Mouse (Mus musculus) myocyte (in vitro differentiated cells): Measurements from ENCODE around the gene Gm44973. TPM values are rescaled to one million over a fixed set of nuclear protein-coding genes. Genes with fewer than 3 reads are reported as not detected.
"Not testable (repeated sequence)": the region's sequence is repeated elsewhere in the genome, so short reads cannot be mapped to it uniquely, and the experiment has no call there.

Experiments used
- H3K27me3 ChIP-seq: one replicate; pipeline ENCODE4 v1.6.1; 2011; ENCODE audit not compliant: control insufficient read depth, insufficient read depth, insufficient read length
- H3K36me3 ChIP-seq: one replicate; pipeline ENCODE4 v1.6.1; 2011; ENCODE audit not compliant: control insufficient read depth, insufficient read depth
- H3K4me2 ChIP-seq: one replicate; pipeline ENCODE4 v1.6.1; 2011; ENCODE audit warnings: low read depth, control low read depth
- H3K4me3 ChIP-seq: one replicate; pipeline ENCODE4 v1.5.1; 2011; ENCODE audit warnings: mild to moderate bottlenecking, control low read depth, moderate library complexity
- H3K79me2 ChIP-seq: one replicate; pipeline ENCODE4 v1.6.1; 2011; ENCODE audit not compliant: control insufficient read depth, insufficient read depth
- H3ac ChIP-seq: one replicate; pipeline ENCODE4 v1.6.1; 2011; ENCODE audit not compliant: control insufficient read depth, insufficient read length
- CEBPB ChIP-seq: IDR thresholded peaks from 2 replicates; pipeline ENCODE4 v1.6.1; 2011; ENCODE audit warnings: mild to moderate bottlenecking, moderate library complexity; ENCODE audit not compliant: poor library complexity, insufficient read depth, severe bottlenecking
- E2F4 ChIP-seq: IDR thresholded peaks from one replicate; pipeline ENCODE4 v1.6.1; 2011; ENCODE audit warnings: mild to moderate bottlenecking, control low read depth, moderate library complexity; ENCODE audit not compliant: insufficient read depth
- MAX ChIP-seq: IDR thresholded peaks from one replicate; pipeline ENCODE4 v1.6.1; 2011; ENCODE audit warnings: low read depth, mild to moderate bottlenecking, control low read depth
- MYOD1 ChIP-seq, 3 experiments: IDR thresholded peaks; one replicate each; pipeline ENCODE4 v1.6.1; 2011; ENCODE audit warnings: control low read depth in 2 of 3, low read depth in 2 of 3, mild to moderate bottlenecking in 2 of 3, moderate library complexity in 1 of 3; ENCODE audit not compliant: insufficient read length in 2 of 3, control insufficient read depth in 1 of 3
- MYOG ChIP-seq, 3 experiments: IDR thresholded peaks; one replicate each; pipeline ENCODE4 v1.6.1; 2011; ENCODE audit warnings: control low read depth in 2 of 3, low read depth in 2 of 3, mild to moderate bottlenecking in 2 of 3; ENCODE audit not compliant: insufficient read length in 2 of 3, control insufficient read depth in 1 of 3, insufficient read depth in 1 of 3
- POLR2A ChIP-seq: IDR thresholded peaks from one replicate; pipeline ENCODE4 v1.6.1; 2011; ENCODE audit warnings: low read depth, mild to moderate bottlenecking, control low read depth, moderate library complexity; ENCODE audit not compliant: insufficient read length
- POLR2AphosphoS2 ChIP-seq: IDR thresholded peaks from one replicate; pipeline ENCODE4 v1.6.1; 2011; ENCODE audit warnings: low read depth, control low read depth; ENCODE audit not compliant: insufficient read length
- REST ChIP-seq: IDR thresholded peaks from one replicate; pipeline ENCODE4 v1.6.1; 2011; ENCODE audit warnings: mild to moderate bottlenecking, control low read depth, moderate library complexity; ENCODE audit not compliant: insufficient read depth, insufficient read length
- SRF ChIP-seq: IDR thresholded peaks from one replicate; pipeline ENCODE4 v1.6.1; 2011; ENCODE audit warnings: low read depth; ENCODE audit not compliant: control insufficient read depth, insufficient read length
- TCF12 ChIP-seq: IDR thresholded peaks from one replicate; pipeline ENCODE4 v1.6.1; 2011; ENCODE audit warnings: mild to moderate bottlenecking, control low read depth; ENCODE audit not compliant: poor library complexity, insufficient read depth, severe bottlenecking
- TCF3 ChIP-seq: IDR thresholded peaks from one replicate; pipeline ENCODE4 v1.6.1; 2011; ENCODE audit warnings: low read depth, control low read depth; ENCODE audit not compliant: insufficient read length
- USF1 ChIP-seq: IDR thresholded peaks from one replicate; pipeline ENCODE4 v1.6.1; 2011; ENCODE audit warnings: low read depth, mild to moderate bottlenecking, control low read depth, moderate library complexity
- polyA plus RNA-seq: library from polyadenylated mRNA; unstranded; fragments of >200 nt; fragmentation: generic; extraction: Trizol; gene quantifications from one replicate; pipeline ENCODE4 v1.2.1, GENCODE M21; 2012; ENCODE audit warnings: missing spikeins

The Gm44973 gene
- polyA plus RNA-seq, 1 experiment, result not detected

DNA sequence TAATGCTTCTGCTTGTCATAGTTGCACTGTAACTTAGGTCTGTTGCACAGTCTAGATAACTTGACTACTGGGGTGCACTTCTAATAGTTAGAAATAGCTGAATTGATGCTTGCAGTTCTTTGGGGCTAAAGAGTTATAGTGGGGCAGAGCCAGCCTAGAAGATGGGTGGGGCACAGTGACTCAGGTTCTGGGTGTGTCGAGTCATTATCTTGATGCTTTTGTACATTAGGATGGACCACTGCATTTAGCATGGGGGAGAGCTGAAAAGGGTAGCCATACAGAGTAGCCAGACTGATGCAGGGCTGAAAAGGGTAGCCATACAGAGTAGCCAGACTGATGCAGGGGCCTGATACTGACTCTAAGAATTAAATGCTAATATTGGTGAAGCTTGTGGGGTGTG is 58.3 kb downstream of the Gm44973 start:
- H3K4me3 ChIP-seq, result no peak overlapping the region
- no peak overlapping the region for H3K4me2 ChIP-seq
- H3K79me2 ChIP-seq, result peaks cover 56% of the 10 kb centered on the region
- H3K36me3 ChIP-seq, result peaks cover 61% of the 10 kb centered on the region
- no peak for TF ChIP-seq TCF3
- no peak for TF ChIP-seq MAX
- TF ChIP-seq MYOD1 (IDR thresholded peaks at IDR 0.05; ENCODE audit: control insufficient read depth in 1 of 3, insufficient read length in 2 of 3, low read depth in 2 of 3), result no peak
- no peak for TF ChIP-seq SRF
- TF ChIP-seq E2F4, result no peak
- TF ChIP-seq POLR2AphosphoS2, result no peak
- TF ChIP-seq CEBPB, result no peak
- no peak for TF ChIP-seq TCF12
- no peak overlapping the region for H3ac ChIP-seq
- H3K27me3 ChIP-seq, result no peaks in the 10 kb centered on the region

DNA sequence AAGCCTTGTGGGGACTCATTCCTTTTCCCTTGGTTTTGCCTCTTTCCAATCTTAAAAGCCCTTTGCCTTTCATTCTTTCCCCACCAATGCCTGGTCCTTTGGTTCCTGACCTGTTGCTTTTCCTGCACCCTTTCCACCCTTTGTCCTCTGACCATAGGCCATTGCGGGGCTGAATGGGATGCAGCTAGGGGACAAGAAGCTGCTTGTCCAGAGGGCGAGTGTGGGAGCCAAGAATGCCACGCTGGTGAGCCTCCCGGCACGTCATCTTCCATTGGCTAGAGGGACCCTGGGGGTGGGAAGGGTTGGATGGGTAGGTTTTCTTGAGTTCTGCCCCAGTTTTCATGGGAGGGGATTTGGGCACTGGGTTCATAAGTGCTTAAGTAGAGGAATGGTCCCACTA is 59.7 kb downstream of the Gm44973 start:
- no peak overlapping the region for H3K4me2 ChIP-seq
- peaks cover 56% of the 10 kb centered on the region for H3K36me3 ChIP-seq
- H3ac ChIP-seq, result no peak overlapping the region
- H3K27me3 ChIP-seq, result no peaks in the 10 kb centered on the region
- peaks cover 44% of the 10 kb centered on the region for H3K79me2 ChIP-seq
- TF ChIP-seq POLR2A, result no peak
- TF ChIP-seq TCF3, result no peak
- no peak for TF ChIP-seq E2F4
- TF ChIP-seq SRF, result no peak
- no peak for TF ChIP-seq USF1
- no peak for TF ChIP-seq REST
- TF ChIP-seq MAX, result no peak
- TF ChIP-seq MYOG (IDR thresholded peaks at IDR 0.05; ENCODE audit: control insufficient read depth in 1 of 3, insufficient read depth in 1 of 3, insufficient read length in 2 of 3, low read depth in 2 of 3), result no peak
- TF ChIP-seq MYOD1 (IDR thresholded peaks at IDR 0.05; ENCODE audit: control insufficient read depth in 1 of 3, insufficient read length in 2 of 3, low read depth in 2 of 3), result no peak
- no peak for TF ChIP-seq POLR2AphosphoS2
- TF ChIP-seq TCF12, result no peak
- no peak for TF ChIP-seq CEBPB
- no peak overlapping the region for H3K4me3 ChIP-seq

DNA sequence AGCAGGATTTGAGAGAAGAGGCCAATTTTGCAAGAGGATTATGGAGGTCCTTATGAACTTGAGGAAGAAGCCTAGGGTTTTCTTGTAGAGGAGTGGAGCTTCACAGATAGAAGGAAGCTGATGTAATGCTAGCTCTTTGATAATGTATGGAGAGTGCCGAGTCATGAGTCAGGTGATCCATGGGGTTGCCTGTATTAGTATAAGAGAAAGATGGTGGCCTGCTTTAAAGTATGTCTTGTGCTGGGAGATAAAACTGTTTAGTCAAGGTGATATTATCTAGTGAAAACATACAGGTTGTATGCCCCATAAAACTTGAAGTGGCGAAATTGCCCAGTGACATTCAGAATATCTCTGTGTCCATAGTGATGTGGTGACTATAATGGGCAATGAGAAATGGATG is 61.6 kb downstream of the Gm44973 start:
- H3ac ChIP-seq, result no peak overlapping the region
- H3K4me3 ChIP-seq, result no peak overlapping the region
- TF ChIP-seq SRF (no peak), MYOG (IDR thresholded peaks at IDR 0.05; ENCODE audit: control insufficient read depth in 1 of 3, insufficient read depth in 1 of 3, insufficient read length in 2 of 3, low read depth in 2 of 3) (no peak), MYOD1 (IDR thresholded peaks at IDR 0.05; ENCODE audit: control insufficient read depth in 1 of 3, insufficient read length in 2 of 3, low read depth in 2 of 3) (no peak), POLR2AphosphoS2 (no peak), CEBPB (no peak), E2F4 (no peak), POLR2A (no peak), REST (no peak), TCF3 (no peak), TCF12 (no peak), USF1 (no peak), MAX (no peak)
- H3K79me2 ChIP-seq, result peaks cover 41% of the 10 kb centered on the region
- no peaks in the 10 kb centered on the region for H3K27me3 ChIP-seq
- peaks cover 49% of the 10 kb centered on the region for H3K36me3 ChIP-seq
- H3K4me2 ChIP-seq, result no peak overlapping the region

DNA sequence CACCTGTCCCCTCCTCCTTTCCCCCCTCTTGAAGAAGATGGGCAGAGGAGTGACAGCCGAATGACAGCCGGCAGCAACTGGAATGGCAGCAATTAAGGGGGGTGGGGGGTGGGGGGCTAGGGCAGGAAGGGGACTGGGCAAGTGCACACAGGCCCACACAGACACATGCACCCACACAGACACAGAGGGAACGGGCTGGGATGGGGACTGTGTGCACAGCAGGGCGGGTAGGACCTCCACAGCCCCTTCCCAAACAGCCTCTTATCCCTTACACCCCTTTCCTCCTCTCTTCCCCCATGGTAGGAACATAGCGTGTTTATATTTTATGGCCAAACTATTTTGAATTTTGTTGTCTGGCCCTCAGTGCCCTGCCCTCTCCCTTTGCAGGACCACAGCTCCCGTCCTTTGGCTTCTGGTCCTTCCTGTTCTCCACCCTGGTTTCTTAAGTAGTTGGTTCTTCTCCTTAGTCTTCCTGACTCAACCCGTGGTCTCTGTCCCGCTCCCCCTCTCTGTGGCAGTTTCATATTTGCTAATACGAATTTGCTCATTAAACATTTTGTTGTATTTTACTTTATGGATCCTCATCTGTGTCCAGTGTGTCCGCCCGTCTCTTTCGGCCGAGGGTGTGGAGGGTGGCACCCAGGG is 64.2 kb downstream of the Gm44973 start:
- Histone ChIP-seq H3K4me2 (peak overlapping the region; percentile 60), H3ac (peak overlapping the region; percentile 74), H3K4me3 (peak overlapping the region; percentile 48), H3K79me2 (peaks cover 46% of the 10 kb centered on the region), H3K36me3 (peaks cover 38% of the 10 kb centered on the region)
- H3K27me3 ChIP-seq, result not testable (repeated sequence)

DNA sequence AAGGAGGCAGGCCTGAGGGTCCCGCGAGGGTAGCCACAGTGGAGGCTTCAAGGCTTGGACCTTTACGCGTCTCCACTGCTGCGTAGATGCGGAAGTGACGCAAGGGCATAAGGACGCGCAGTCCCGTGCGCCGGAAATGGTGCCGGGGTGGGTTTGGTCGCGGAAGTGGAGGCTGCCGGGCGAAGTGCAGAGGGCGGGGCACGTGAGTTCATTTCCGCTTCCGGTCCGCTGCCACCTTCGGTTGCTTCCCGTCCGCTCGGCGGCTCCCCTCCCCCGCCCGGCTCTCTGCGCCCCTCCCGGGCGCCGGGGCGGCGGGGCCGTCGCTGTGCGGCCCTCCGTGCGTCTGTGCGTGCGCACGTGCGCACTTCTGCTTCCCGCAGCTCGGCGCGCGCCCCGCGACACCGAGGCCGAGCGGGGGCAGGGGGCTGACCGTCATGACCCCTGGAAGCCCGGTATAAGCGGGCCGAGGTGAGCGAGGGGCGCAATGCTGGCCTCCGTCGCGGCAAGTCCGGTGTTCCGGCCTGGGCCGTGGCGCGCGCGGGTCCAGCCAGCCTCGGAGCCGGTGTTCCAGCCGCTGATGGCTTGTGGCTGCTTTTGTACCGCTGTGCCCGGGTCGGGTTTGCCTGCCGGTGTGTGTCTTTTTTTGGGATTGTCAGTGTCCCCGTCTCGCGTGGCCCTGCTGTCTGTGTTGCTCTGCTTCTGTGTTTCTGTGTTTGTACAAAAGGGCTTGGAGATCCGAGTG is 64.9 kb downstream of the Gm44973 start, which contains the start of gene Epn1:
Gene Epn1, plus strand, starts transcription at position 226 of the 742 bp plus-strand sequence.
- Histone ChIP-seq H3ac (peak within 1 kb of the TSS; percentile 74), H3K4me2 (peak within 1 kb of the TSS; percentile 77), H3K4me3 (peak within 1 kb of the TSS; percentile 48), H3K27me3 (no peaks in the 10 kb centered on the region), H3K79me2 (peaks cover 53% of the 10 kb centered on the region), H3K36me3 (peaks cover 36% of the 10 kb centered on the region)
- TF ChIP-seq USF1 (peak; percentile 11), E2F4 (no peak), MYOD1 (IDR thresholded peaks at IDR 0.05; ENCODE audit: control insufficient read depth in 1 of 3, insufficient read length in 2 of 3, low read depth in 2 of 3) (peak in 1 of 3 experiments; percentile 8), POLR2AphosphoS2 (peak; percentile 100), TCF3 (no peak), POLR2A (peak; percentile 68), SRF (no peak)
